Mouse (Mus musculus) megakaryocyte, embryonic 14.5 days (primary cell): Measurements from ENCODE around the gene Snx20.

Source experiments
- FLI1 ChIP-seq: IDR thresholded peaks from 2 replicates; pipeline ENCODE4 v1.6.1; 2012; ENCODE audit warnings: low read length, inconsistent platforms, mixed read lengths
- GATA1 ChIP-seq: IDR thresholded peaks from 3 replicates; pipeline ENCODE4 v1.6.1; 2012; ENCODE audit warnings: mixed read lengths, low read length, inconsistent platforms, borderline replicate concordance

- no peak for TF ChIP-seq GATA1
- no peak for TF ChIP-seq FLI1
Observed at GRCm38 (mm10) chr8:88648322-88648721, 12.4 kb upstream of the Snx20 start.
